Comparison of ENCODE assay signal across 18 mouse cellular contexts in genomic region chr6:72520904-72521303, GRCm38 (mm10). TPM values are rescaled to one million over a fixed set of nuclear protein-coding genes. Genes with fewer than 3 reads are reported as not detected.
DNase-seq lines count a peak whose midpoint lies in the region; ATAC-seq and TF ChIP-seq lines count a peak whose summit lies in the region.
"Had no signal": no experiment of that assay in that cellular context is flagged by ENCODE, and none has a peak within 500 bp of the region (broad histone marks: within the 10 kb centered on the region; RNA-seq: fewer than 3 reads in every experiment).

No protein-coding gene starts in this region.

- WGBS in forebrain, postnatal 0 days, result 94% methylated on average over 5 of the region's 5 CpGs
- WGBS in midbrain, embryonic 10.5 days, result 90% methylated on average over 5 of the region's 5 CpGs
- WGBS in neural tube, embryonic 14.5 days, result 97% methylated on average over 5 of the region's 5 CpGs

- 0 out of 2 replicates have a peak overlapping the region, but pooled peaks have one; percentile 86 for H3K27ac ChIP-seq in layer of hippocampus, adult 2 months
- peak overlapping the region; percentile 94 for H3K27ac ChIP-seq in forebrain, postnatal 0 days (ENCODE audit: low read depth, low read length)
- peak overlapping the region; percentile 88 for H3K27ac ChIP-seq in midbrain, embryonic 10.5 days (replicated peaks)
- H3K27ac ChIP-seq in neural tube, embryonic 14.5 days (ENCODE audit: low read depth, low read length), result peak overlapping the region; percentile 97
- H3K27ac ChIP-seq: macrophage had no signal

- no peak for ATAC-seq in forebrain, postnatal 0 days
- no peak for ATAC-seq in neural tube, embryonic 14.5 days (ENCODE audit: low read depth)
- no peak for ATAC-seq in megakaryocyte, adult 5-6 weeks (ENCODE audit: poor library complexity, severe bottlenecking)

- peaks cover 21% of the 10 kb centered on the region for H3K4me1 ChIP-seq in forebrain, postnatal 0 days (ENCODE audit: insufficient read depth)
- H3K4me1 ChIP-seq in midbrain, embryonic 10.5 days, result peaks cover 33% of the 10 kb centered on the region
- H3K4me1 ChIP-seq in neural tube, embryonic 14.5 days (ENCODE audit: control insufficient read depth, insufficient read depth, low read length), result peaks cover 26% of the 10 kb centered on the region

- no peak overlapping the region for H3K4me3 ChIP-seq in layer of hippocampus, adult 2 months
- no peak overlapping the region for H3K4me3 ChIP-seq in forebrain, postnatal 0 days (ENCODE audit: low read depth, low read length)
- no peak overlapping the region for H3K4me3 ChIP-seq in midbrain, embryonic 10.5 days
- H3K4me3 ChIP-seq in neural tube, embryonic 14.5 days (ENCODE audit: low read depth, low read length), result no peak overlapping the region
- H3K4me3 ChIP-seq: heart, embryonic 12.5 days; limb, embryonic 15.5 days had no signal

- H3K9ac ChIP-seq in forebrain, postnatal 0 days, result no peak overlapping the region
- H3K9ac ChIP-seq in neural tube, embryonic 14.5 days (replicated peaks; ENCODE audit: low read depth, low read length), result no peak overlapping the region
- H3K9ac ChIP-seq: heart, embryonic 12.5 days; limb, embryonic 15.5 days had no signal

- no peak for DNase-seq in layer of hippocampus, adult 2 months (ENCODE audit: low spot score in 2 of 2)
- no peak for DNase-seq in layer of hippocampus, adult 8-10 months (ENCODE audit: low spot score in 2 of 2)
- no peak for DNase-seq in forebrain, postnatal 0 days
- no peak for DNase-seq in midbrain, embryonic 10.5 days (ENCODE audit: low spot score)
- no peak for DNase-seq in left cerebral cortex, adult 11 months (ENCODE audit: low spot score)
- no peak for DNase-seq in ovary, postnatal 36 days (ENCODE audit: low spot score)
- DNase-seq: cerebellum, postnatal 25 days; gastrocnemius, postnatal 10 days; heart, postnatal 4 days; kidney, adult 2 months; lung, adult 18-20 months; thymus, adult 18-20 months had no signal

- no peaks in the 10 kb centered on the region for H3K27me3 ChIP-seq in forebrain, postnatal 0 days (ENCODE audit: insufficient read depth, low read length)
- H3K27me3 ChIP-seq in midbrain, embryonic 10.5 days (ENCODE audit: low read depth, poor library complexity, severe bottlenecking), result no peaks in the 10 kb centered on the region
- no peaks in the 10 kb centered on the region for H3K27me3 ChIP-seq in neural tube, embryonic 14.5 days (ENCODE audit: control insufficient read depth, insufficient read depth, low read length)
- H3K27me3 ChIP-seq: heart, embryonic 12.5 days; limb, embryonic 15.5 days had no signal

- no peak for TF ChIP-seq CTCF in layer of hippocampus, adult 2 months (conservative IDR thresholded peaks at IDR 0.05)
- TF ChIP-seq CTCF in forebrain, postnatal 0 days (IDR thresholded peaks at IDR 0.05; ENCODE audit: low read depth), result no peak

- H3K4me2 ChIP-seq in forebrain, postnatal 0 days (ENCODE audit: low read depth), result no peak overlapping the region
- no peak overlapping the region for H3K4me2 ChIP-seq in neural tube, embryonic 14.5 days (ENCODE audit: low read depth, low read length)
- H3K4me2 ChIP-seq: limb, embryonic 15.5 days had no signal

- no peaks in the 10 kb centered on the region for H3K36me3 ChIP-seq in forebrain, postnatal 0 days (ENCODE audit: insufficient read depth)
- H3K36me3 ChIP-seq in midbrain, embryonic 10.5 days, result no peaks in the 10 kb centered on the region
- H3K36me3 ChIP-seq in neural tube, embryonic 14.5 days (ENCODE audit: control insufficient read depth, insufficient read depth, low read length), result no peaks in the 10 kb centered on the region
- H3K36me3 ChIP-seq: heart, embryonic 12.5 days; limb, embryonic 15.5 days had no signal

- H3K9me3 ChIP-seq in forebrain, postnatal 0 days (ENCODE audit: low read length), result no peaks in the 10 kb centered on the region
- H3K9me3 ChIP-seq in midbrain, embryonic 10.5 days (replicated peaks), result no peaks in the 10 kb centered on the region
- H3K9me3 ChIP-seq in neural tube, embryonic 14.5 days (ENCODE audit: control insufficient read depth, low read length), result no peaks in the 10 kb centered on the region
- H3K9me3 ChIP-seq: heart, embryonic 12.5 days; limb, embryonic 15.5 days had no signal

RNA-seq across cellular contexts. Expression of gene Sh2d6, which starts 0.6 kb away (rescaled TPM):
- under 1 TPM; 0.49 to 0.56 TPM for total RNA-seq in layer of hippocampus, adult 2 months (2021)
- total RNA-seq in layer of hippocampus, adult 8-10 months (2022), result 1 to 10 TPM in 2 of 4 experiments, under 1 TPM in 2; 0.47 to 1.8 (median 1.3) TPM
- 0.24 and 0.38 TPM in 2 replicates for total RNA-seq in forebrain, postnatal 0 days (2014; rRNA removed)
- polyA plus RNA-seq in forebrain, postnatal 0 days (2015; fragmentation: Nextera tagmentation; extraction: Ambion mirVana), result 0.21 and 0.47 TPM in 2 replicates
- polyA plus RNA-seq in midbrain, embryonic 10.5 days (2016; fragmentation: Nextera tagmentation; extraction: Ambion mirVana), result 0.23 and 0.39 TPM in 2 replicates
- polyA plus RNA-seq in neural tube, embryonic 14.5 days (2014; fragmentation: Nextera tagmentation; extraction: Ambion mirVana), result 0.22 and 1.2 TPM in 2 replicates
- total RNA-seq in megakaryocyte, adult 5-6 weeks (2015), result 0.25 TPM in 1 of 2 replicates, not detected in the other
- total RNA-seq in megakaryocyte, adult 5-6 weeks (2017), result 0.18 TPM in 1 of 2 replicates, not detected in the other
- polyA plus RNA-seq: embryonic facial prominence, embryonic 11.5 days; heart, embryonic 12.5 days had no signal

RNA-seq across cellular contexts. Expression of gene Capg, which starts 23.3 kb away (rescaled TPM):
- total RNA-seq in layer of hippocampus, adult 2 months (2021), result 1 to 10 TPM; 2.5 to 2.8 TPM
- total RNA-seq in layer of hippocampus, adult 8-10 months (2022), result 10 to 100 TPM in 2 of 4 experiments, 1 to 10 TPM in 2; 4.6 to 31.2 (median 16.4) TPM
- total RNA-seq in forebrain, postnatal 0 days (2014; rRNA removed), result 6.7 and 8.9 TPM in 2 replicates
- polyA plus RNA-seq in forebrain, postnatal 0 days (2015; fragmentation: Nextera tagmentation; extraction: Ambion mirVana), result 7.1 and 7.6 TPM in 2 replicates
- 9.7 and 11.1 TPM in 2 replicates for polyA plus RNA-seq in midbrain, embryonic 10.5 days (2016; fragmentation: Nextera tagmentation; extraction: Ambion mirVana)
- polyA plus RNA-seq in neural tube, embryonic 14.5 days (2014; fragmentation: Nextera tagmentation; extraction: Ambion mirVana), result 3.4 and 9.0 TPM in 2 replicates
- total RNA-seq in megakaryocyte, adult 5-6 weeks (2015), result 164 and 167 TPM in 2 replicates
- total RNA-seq in megakaryocyte, adult 5-6 weeks (2017), result 341 and 407 TPM in 2 replicates

Comparison
In these comparisons a context has a peak if more than half of its experiments do, and no peak if none do; other contexts are left out.
1. RNA of gene Capg, which starts 23.3 kb away (total RNA-seq): 164 to 407 TPM in megakaryocyte, adult 5-6 weeks; 4.6 to 31.2 TPM in layer of hippocampus, adult 8-10 months, 6.7 to 8.9 TPM in forebrain, postnatal 0 days and 2.5 to 2.8 TPM in layer of hippocampus, adult 2 months; every median in the first group is over 4 times any median in the second.
2. Peak in every context shown above with its lines, with median percentiles within 50 percentile points of each other: H3K27ac ChIP-seq.